Mouse (Mus musculus): ENCODE results near the gene Cnfn. TPM values are rescaled to one million over a fixed set of nuclear protein-coding genes. Genes with fewer than 3 reads are reported as not detected.
"Not testable (repeated sequence)": the region's sequence is repeated elsewhere in the genome, so short reads cannot be mapped to it uniquely, and the experiment has no call there.

The Cnfn gene
- not detected for total RNA-seq (2021)
- long read RNA-seq, experiment 1: 0 reads
- long read RNA-seq, experiment 2: 0 reads

- DNase-seq: no peak
These were observed at the start of gene Cnfn for GRCm38 (mm10) chr7:25369058-25369749. Cnfn (minus strand) TSS chr7:25369724.

GRCm38 (mm10) chr7:25417597-25417996 lies 48.1 kb upstream of the Cnfn start:
- no peak for DNase-seq

DNA sequence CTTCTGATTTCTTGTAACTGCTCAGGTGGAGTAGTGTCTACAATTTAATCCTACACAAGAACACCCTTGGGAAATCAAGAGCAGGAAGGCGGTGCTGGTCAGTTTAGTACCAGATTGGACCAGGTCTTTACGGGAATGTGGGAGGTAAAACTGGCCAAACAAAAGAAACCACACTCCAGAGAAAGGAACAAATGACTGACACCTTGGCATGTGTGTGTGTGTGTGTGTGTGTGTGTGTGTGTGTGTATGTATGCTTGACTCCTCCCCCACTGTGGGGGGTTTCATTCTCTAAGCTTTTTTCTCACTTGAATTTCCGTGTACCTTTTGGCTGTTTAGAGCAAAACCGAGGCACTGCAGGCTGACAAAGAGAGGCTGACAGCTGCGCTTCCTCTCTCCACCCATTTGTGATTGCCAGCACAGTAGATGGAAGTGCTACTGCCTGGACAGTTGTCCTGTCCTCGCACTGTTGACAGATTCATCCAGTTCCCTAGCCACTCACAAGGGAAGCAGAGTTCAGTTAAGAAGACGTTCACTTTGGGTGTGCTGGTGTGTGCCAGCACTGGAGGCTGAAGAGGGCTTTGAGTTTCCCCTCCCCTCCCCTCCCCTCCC lies 43.4 kb upstream of the Cnfn start, which contains the start of gene Cxcl17:
Gene Cxcl17, minus strand, starts transcription at position 54 of the 609 bp plus-strand sequence.
- DNase-seq: no peak

GRCm38 (mm10) chr7:25411861-25412260 lies 42.3 kb upstream of the Cnfn start:
- no peak for DNase-seq

GRCm38 (mm10) chr7:25410969-25411615 lies 41.6 kb upstream of the Cnfn start:
- DNase-seq: no peak

DNA sequence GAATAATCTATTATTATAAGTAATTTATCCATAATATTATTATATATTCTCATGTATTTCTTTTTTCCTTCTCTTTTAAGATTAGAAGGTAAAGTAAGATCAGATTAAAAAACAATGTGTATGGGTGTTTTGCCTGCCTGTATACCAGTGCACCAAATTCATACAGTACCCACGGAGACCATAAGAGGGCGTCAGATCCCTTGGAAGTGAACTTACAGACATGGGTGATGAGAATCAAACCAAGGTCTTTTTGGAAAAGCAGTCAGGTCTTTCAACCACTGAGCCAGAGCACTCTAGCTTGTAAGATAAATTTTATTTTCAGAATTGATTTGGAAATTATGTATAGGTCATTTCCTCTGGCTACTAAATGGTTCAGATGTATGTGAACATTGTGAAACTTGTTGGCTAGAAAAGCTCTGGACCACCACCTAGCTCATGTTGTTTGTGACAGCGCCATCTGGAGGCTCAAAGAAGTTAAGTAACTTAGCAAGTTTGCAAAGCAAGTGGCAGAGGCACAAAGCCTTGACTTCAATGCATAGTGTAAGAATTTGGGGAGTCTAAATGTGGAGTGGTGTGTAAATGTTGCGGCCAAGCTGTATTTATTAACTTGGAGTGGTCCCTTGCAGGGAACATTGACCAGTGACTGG lies 39.7 kb upstream of the Cnfn start:
- no peak for DNase-seq

DNA sequence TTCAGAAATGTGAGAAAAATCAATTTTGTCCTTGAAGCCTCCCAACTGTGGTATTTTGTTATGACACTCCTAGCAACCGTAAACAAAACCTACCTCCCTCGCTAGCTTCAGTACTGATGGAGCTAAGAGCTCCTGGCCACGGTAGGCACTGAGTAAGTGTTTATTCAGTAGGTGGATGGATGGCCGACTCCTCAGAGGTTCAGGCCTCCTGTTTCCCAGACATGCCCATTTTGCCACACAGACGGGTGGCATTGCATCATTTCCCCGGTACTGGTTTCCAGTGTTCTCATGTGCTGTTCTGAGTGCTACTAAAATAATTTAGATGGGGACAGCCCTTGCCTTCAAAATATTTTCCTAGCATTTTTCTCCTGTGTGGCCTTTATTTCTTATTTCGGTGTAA lies 36.9 kb upstream of the Cnfn start:
- DNase-seq: no peak

- DNase-seq: no peak
These were observed 33.2 kb upstream of the Cnfn start for GRCm38 (mm10) chr7:25402671-25403101.

- DNase-seq: no peak
These were observed 32.5 kb upstream of the Cnfn start for GRCm38 (mm10) chr7:25401986-25402385.

GRCm38 (mm10) chr7:25401551-25401950 lies 32.0 kb upstream of the Cnfn start:
- no peak for DNase-seq

DNA sequence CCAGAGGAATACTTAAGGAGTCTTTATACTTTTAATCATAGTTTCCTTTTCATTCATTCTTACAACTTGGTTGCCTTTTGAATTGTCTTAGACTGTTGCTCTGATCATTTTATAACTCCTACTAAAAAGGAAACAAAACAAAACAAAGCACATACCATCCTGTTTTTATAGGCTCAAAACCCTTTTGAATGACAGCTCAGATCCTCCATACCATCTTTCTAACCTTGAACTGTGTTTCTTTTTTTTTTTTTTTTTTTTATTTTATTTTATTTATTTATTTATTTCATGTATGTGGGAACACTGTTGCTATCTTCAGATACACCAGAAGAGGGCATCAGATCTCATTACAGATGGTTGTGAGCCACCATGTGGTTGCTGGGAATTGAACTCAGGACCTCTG lies 29.5 kb upstream of the Cnfn start:
- not testable (repeated sequence) for DNase-seq

GRCm38 (mm10) chr7:25398610-25399009 lies 29.1 kb upstream of the Cnfn start, which contains the start of gene Lipe:
Lipe (minus strand) TSS chr7:25398710.
- DNase-seq: no peak

GRCm38 (mm10) chr7:25396621-25397020 lies 27.1 kb upstream of the Cnfn start:
- no peak for DNase-seq

DNA sequence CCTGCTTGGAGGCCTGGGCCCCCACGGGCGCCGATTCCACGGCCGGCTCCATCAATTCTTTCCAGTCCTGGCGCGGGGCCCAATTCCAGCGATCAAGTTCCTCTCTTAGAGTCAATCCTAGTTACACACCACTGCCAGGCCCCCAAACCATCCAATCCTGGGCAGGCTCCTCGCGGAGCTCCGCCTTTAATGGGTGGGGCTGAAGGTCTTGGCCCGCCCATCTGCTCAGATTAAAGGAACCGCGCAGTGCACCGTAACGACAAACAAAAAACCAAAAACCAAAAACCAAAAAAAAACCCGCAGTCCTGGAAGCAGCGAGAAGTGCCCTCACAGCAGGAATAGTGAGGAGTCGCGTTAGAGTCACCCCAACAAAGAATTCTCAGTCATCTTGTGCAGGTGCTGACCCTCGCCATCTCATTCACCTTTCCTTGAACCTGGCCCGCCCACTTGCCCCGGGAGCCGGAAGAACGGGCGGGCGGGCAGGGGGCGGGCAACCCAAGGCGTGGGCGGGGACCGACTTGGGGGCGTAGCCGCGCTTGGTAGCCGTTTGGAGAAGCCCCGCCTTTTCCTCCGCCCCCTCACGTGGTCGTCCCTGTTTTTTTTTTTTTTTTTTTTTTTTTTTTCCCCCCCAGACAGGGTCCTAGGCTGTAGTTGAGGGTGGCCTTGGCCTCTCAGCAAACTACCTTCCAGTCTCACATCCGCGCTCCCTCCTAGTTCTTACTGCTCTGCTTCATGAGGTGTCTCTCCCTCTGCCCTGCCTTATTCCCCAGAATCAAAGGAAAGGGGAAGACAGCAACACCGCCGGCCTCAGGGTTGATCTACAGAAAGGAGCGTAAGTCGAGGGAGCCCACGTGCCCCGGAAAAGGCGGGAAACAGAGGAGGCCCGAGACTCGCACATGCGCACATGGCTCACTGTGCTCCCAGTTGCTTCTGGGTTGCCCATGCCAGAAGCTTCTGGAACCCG lies 26.3 kb upstream of the Cnfn start:
- DNase-seq: peak; percentile 95

DNA sequence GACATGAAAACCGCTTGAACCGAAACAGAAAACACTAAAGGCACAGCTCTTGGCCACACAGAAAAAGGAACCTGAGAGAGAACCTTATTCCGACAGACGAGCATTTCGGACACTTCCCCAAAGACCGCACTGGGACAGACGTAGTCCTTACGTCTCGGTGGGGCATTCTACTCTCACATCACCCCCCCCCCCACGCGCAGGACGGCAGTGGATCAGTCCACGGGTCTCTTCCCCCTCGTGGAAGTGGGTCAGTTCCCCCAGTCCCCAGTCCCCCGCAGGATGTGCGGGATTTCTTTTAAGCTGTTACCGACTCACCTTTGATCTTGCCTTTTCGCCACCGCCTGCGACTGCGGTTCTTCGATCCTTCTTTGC lies 25.6 kb upstream of the Cnfn start:
- no peak for DNase-seq

DNA sequence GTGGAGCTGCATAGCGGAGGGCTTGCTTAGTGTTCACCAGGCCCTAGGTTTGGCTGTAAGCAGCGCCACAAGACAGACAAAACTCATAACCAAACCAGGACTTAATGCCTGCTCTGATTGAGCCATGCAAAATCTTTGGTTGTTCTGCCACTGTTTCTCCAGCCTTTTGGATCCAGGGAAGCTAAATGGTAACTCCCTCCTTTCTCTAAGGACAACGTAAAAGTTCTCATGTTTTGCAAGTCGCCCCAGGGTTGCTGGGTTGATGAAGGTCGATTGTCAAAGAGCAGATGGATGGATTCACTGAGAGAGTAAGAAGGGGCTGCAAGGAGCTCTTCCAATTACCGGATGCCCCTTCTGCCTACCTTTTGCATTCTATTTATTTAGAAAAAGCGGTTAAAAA lies 25.2 kb upstream of the Cnfn start:
- DNase-seq: no peak

GRCm38 (mm10) chr7:25393451-25394210 lies 24.1 kb upstream of the Cnfn start:
- DNase-seq: no peak

DNA sequence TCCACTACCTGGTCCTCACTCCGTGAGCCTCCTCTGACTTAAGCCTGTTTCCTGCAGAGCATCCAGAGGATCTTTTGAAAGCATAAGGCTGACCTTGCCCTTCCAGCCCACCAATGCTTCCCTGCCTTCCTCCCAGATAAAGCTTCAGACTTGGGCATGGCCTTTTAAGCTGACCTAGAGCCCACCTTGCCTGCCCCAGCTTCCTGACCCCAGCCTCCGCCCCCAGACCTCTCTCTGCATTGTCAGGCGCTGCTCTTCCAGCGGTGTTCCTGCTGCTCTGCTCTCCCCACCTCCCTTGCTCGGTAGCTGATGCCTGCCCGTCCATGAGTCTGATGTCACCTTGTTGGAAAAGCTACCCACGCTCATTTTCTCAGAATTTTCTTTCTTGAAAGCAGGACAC lies 23.3 kb upstream of the Cnfn start:
- no peak for DNase-seq

GRCm38 (mm10) chr7:25391856-25392453 lies 22.4 kb upstream of the Cnfn start:
- DNase-seq: peak; percentile 5

- peak; percentile 5 for DNase-seq
These were observed 21.5 kb upstream of the Cnfn start for GRCm38 (mm10) chr7:25390986-25391385.
